Mouse (Mus musculus): ENCODE measurements at regions not wholly inside any gene's neighbourhood (a gene's known extent, or its start where the extent isn't known, plus 50 kb on each side); places are given as distances from the start of the nearest gene placed in this dataset.
A peak's percentile ranks its signal among the peaks of the same experiment; 100 is the strongest.

DNA sequence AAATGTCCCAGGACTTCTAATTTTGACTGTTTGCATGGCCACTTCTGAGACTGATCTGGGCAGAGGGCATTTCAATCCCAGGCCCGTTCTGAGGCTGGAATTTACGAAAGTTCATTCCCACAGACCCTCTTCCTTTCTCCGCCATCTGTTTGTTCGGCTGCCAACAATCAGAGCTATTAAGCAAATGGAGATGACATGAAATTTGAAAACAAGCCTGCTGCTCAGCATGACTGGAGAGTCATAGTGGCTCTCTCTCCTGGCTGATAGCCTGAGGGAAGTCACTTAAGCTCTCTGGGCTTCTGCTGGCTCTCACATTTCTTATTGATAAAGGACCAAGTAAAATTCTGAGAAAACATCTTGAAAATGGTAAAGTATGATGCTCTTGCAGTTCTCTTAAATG, 85.9 kb downstream of the Otud1 start:
- Histone ChIP-seq H3K36me3 (ENCODE audit: insufficient read depth, low read length) (no peaks in the 10 kb centered on the region), H3K27me3 (ENCODE audit: insufficient read depth, low read length) (no peaks in the 10 kb centered on the region), H3K4me1 (replicated peaks; ENCODE audit: low read depth, low read length) (no peaks in the 10 kb centered on the region), H3K4me3 (replicated peaks; ENCODE audit: low read length) (no peak overlapping the region), H3K9me3 (ENCODE audit: low read length) (peaks cover 7% of the 10 kb centered on the region; the same call in 1 of the 2 replicates)
- TF ChIP-seq CTCF (conservative IDR thresholded peaks at IDR 0.05; ENCODE audit: low read length) (no peak), POU5F1 (IDR thresholded peaks at IDR 0.05; ENCODE audit: borderline replicate concordance, low read length) (no peak)

DNA sequence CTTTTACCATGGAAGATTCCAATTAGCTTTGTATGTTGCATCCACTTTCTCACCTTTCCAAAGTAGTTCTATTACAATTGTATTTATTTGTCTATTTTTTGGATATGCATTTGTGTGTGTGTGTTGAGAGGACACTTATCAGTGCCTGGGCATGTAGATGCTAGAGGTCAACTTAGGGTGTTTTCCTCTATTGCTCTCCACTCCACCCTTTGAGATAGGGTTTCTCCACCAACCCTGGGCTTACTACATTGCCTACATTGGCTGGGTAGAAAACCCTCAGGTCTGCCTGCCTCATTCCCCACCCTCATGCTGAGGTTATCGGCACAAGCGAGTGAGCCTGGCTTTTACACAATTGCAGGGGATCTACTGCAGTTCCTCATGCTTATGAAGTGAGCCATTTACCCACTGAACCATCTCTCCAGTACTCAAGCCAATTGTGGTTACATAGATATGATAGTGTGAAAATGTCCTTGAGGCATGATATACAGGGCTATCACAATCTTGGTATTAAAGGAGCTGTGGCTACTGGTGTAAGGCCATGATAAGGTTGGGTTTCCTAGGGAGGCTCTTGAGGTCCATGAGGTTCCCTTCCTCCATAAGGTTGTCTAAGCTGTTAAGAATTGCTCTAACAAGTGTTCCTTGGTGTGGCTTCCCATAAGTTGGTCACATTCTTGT, 87.6 kb downstream of the Otud1 start:
- TF ChIP-seq CTCF (conservative IDR thresholded peaks at IDR 0.05; ENCODE audit: low read length) (no peak), NANOG (IDR thresholded peaks at IDR 0.05; ENCODE audit: borderline replicate concordance, low read length) (no peak), POU5F1 (IDR thresholded peaks at IDR 0.05; ENCODE audit: borderline replicate concordance, low read length) (no peak)
- Histone ChIP-seq H3K9me3 (ENCODE audit: low read length) (peaks cover 7% of the 10 kb centered on the region; the same call in 1 of the 2 replicates), H3K36me3 (ENCODE audit: insufficient read depth, low read length) (no peaks in the 10 kb centered on the region), H3K4me3 (replicated peaks; ENCODE audit: low read length) (no peak overlapping the region), H3K27me3 (ENCODE audit: insufficient read depth, low read length) (no peaks in the 10 kb centered on the region), H3K4me1 (replicated peaks; ENCODE audit: low read depth, low read length) (no peaks in the 10 kb centered on the region)

DNA sequence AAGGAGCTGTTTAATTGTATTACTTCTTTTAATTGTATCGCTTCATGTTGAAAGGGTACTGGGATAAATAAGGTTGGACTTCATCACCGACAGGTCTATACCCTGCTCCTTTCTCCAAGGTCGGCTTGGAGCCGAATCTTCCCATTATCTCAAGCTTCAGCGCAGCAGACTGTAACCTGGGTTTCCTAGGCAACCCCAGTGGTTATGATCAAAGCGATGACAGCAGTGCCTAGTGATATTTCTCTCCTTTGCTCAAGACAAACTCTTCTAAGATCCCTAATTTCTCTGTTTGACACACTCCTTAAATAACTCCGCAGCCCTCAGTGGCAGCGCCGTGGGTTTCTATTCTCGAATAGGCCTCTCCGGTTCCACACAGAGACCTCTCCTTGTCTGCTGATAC, 95.2 kb downstream of the Otud1 start:
- Histone ChIP-seq H3K4me3 (replicated peaks; ENCODE audit: low read length) (no peak overlapping the region), H3K27me3 (ENCODE audit: insufficient read depth, low read length) (no peaks in the 10 kb centered on the region), H3K9me3 (ENCODE audit: low read length) (peaks cover 10% of the 10 kb centered on the region), H3K36me3 (ENCODE audit: insufficient read depth, low read length) (no peaks in the 10 kb centered on the region), H3K4me1 (replicated peaks; ENCODE audit: low read depth, low read length) (no peaks in the 10 kb centered on the region)
- TF ChIP-seq CTCF (conservative IDR thresholded peaks at IDR 0.05; ENCODE audit: low read length) (no peak), NANOG (IDR thresholded peaks at IDR 0.05; ENCODE audit: borderline replicate concordance, low read length) (no peak), POU5F1 (IDR thresholded peaks at IDR 0.05; ENCODE audit: borderline replicate concordance, low read length) (no peak)

DNA sequence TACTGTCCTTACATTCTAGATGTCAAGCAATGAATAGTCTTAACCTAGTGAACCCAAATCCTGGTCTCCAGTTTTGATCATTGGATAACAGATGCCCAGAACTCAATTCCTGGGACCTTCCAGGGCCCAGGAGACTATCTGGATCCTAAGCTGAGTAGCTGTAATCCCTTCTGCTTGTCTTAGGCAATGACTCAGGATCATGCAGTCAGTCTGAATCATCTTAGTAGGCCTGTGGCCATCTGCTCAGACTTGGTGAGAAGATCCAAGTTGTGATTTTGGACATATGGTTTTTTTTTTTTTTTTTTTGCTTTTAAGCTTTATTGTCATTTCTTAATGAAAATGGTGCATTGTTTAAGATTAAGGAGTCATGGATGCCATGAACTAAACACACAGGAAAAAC, 95.9 kb downstream of the Otud1 start:
- Histone ChIP-seq H3K4me3 (replicated peaks; ENCODE audit: low read length) (no peak overlapping the region), H3K4me1 (replicated peaks; ENCODE audit: low read depth, low read length) (no peaks in the 10 kb centered on the region), H3K36me3 (ENCODE audit: insufficient read depth, low read length) (no peaks in the 10 kb centered on the region), H3K9me3 (ENCODE audit: low read length) (peaks cover 11% of the 10 kb centered on the region), H3K27me3 (ENCODE audit: insufficient read depth, low read length) (no peaks in the 10 kb centered on the region)
- TF ChIP-seq POU5F1 (IDR thresholded peaks at IDR 0.05; ENCODE audit: borderline replicate concordance, low read length) (no peak), CTCF (conservative IDR thresholded peaks at IDR 0.05; ENCODE audit: low read length) (no peak), NANOG (IDR thresholded peaks at IDR 0.05; ENCODE audit: borderline replicate concordance, low read length) (no peak)

DNA sequence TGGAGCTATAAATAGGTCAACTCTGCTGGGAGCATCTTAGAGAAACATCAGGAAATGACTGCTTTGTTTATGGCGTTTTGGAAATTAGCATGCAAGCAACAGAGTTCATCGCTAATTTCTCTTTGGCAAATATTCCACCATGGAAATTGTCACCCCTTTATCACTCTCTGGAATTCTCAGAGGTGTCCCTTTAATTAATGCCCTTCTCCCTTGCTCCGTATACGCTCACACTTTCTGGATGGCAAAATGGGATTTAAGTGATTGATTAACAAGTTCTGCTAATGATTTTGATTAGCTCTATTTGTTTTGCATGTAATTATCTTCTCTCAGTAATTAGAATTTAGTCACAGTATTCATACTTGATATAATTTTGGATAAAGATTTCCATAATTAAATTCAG, 100.4 kb downstream of the Otud1 start:
- peaks cover 15% of the 10 kb centered on the region for H3K9me3 ChIP-seq (ENCODE audit: low read length)
- no peaks in the 10 kb centered on the region for H3K4me1 ChIP-seq (replicated peaks; ENCODE audit: low read depth, low read length)
- H3K4me3 ChIP-seq (replicated peaks; ENCODE audit: low read length): no peak overlapping the region
- no peaks in the 10 kb centered on the region for H3K36me3 ChIP-seq (ENCODE audit: insufficient read depth, low read length)
- no peak for TF ChIP-seq POU5F1 (IDR thresholded peaks at IDR 0.05; ENCODE audit: borderline replicate concordance, low read length)
- no peak for TF ChIP-seq NANOG (IDR thresholded peaks at IDR 0.05; ENCODE audit: borderline replicate concordance, low read length)
- no peak for TF ChIP-seq CTCF (conservative IDR thresholded peaks at IDR 0.05; ENCODE audit: low read length)
- no peaks in the 10 kb centered on the region for H3K27me3 ChIP-seq (ENCODE audit: insufficient read depth, low read length)

DNA sequence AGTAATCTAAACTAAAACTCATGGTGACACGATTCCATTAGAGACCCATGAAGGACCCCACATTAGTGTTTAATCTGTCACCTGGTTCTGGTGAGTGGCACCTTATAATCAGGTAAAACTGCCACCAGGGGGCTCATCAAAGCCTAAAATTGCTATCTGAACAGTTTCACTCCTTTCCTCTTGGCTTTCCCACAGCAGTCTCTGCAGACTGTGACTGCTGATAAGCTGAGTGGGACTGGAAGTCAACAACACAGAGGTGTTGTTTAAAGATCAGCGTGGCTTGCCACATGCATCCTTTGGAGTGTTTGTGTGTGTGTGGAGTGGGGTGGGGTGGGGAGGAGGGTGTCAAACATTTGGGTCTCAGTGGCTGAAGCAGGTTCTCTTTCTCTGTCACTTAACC, 101.6 kb downstream of the Otud1 start:
- no peak overlapping the region for H3K4me3 ChIP-seq (replicated peaks; ENCODE audit: low read length)
- H3K27me3 ChIP-seq (ENCODE audit: insufficient read depth, low read length): no peaks in the 10 kb centered on the region
- no peaks in the 10 kb centered on the region for H3K36me3 ChIP-seq (ENCODE audit: insufficient read depth, low read length)
- H3K9me3 ChIP-seq (ENCODE audit: low read length): peaks cover 25% of the 10 kb centered on the region
- peak; percentile 16; the same call in 1 of the 2 replicates for TF ChIP-seq CTCF (conservative IDR thresholded peaks at IDR 0.05; ENCODE audit: low read length)
- TF ChIP-seq POU5F1 (IDR thresholded peaks at IDR 0.05; ENCODE audit: borderline replicate concordance, low read length): no peak
- no peak for TF ChIP-seq NANOG (IDR thresholded peaks at IDR 0.05; ENCODE audit: borderline replicate concordance, low read length)
- H3K4me1 ChIP-seq (replicated peaks; ENCODE audit: low read depth, low read length): no peaks in the 10 kb centered on the region

DNA sequence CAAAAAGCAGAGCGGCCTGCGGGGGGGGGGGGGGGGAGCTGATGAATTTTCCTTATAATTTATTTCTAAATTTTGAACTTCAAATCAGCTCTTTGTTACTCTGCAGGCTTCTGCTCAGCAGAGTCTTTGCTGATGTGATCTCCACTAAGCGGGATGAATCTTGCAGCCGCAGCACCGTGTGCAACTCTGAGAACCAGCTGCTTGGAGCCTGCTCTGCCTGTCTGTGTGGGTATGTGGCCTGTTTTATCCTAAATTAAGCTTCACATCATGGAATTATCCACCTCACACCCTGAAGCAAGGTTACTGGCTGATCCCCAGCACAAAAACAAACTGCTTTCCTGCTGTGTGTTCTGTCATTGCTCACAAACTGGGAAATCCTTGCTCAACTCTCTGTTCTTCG, 102.0 kb downstream of the Otud1 start:
- Histone ChIP-seq H3K36me3 (ENCODE audit: insufficient read depth, low read length) (no peaks in the 10 kb centered on the region), H3K4me1 (replicated peaks; ENCODE audit: low read depth, low read length) (no peaks in the 10 kb centered on the region), H3K27me3 (ENCODE audit: insufficient read depth, low read length) (no peaks in the 10 kb centered on the region), H3K4me3 (replicated peaks; ENCODE audit: low read length) (no peak overlapping the region), H3K9me3 (ENCODE audit: low read length) (peaks cover 29% of the 10 kb centered on the region)
- TF ChIP-seq NANOG (IDR thresholded peaks at IDR 0.05; ENCODE audit: borderline replicate concordance, low read length): no peak
- no peak for TF ChIP-seq CTCF (conservative IDR thresholded peaks at IDR 0.05; ENCODE audit: low read length)
- no peak for TF ChIP-seq POU5F1 (IDR thresholded peaks at IDR 0.05; ENCODE audit: borderline replicate concordance, low read length)

DNA sequence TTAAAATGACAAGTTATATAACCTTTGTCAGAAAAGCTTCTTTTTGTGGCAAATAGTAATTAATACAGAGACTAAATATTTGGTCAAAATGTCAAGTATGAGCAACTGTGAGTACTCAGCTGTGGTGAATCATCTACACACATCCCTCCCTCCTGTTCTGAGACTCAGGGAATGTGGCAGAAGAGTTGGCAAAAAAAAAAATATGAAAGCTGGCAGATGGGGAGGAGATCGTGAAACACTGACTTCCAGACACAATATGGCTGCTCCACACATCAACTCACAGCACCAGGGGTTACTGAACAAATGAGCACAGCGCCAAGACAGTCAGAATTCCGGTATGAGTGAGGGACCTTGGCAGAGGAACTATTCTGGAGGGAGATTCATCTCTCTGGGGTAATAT, 105.4 kb downstream of the Otud1 start:
- no peak for TF ChIP-seq POU5F1 (IDR thresholded peaks at IDR 0.05; ENCODE audit: borderline replicate concordance, low read length)
- TF ChIP-seq NANOG (IDR thresholded peaks at IDR 0.05; ENCODE audit: borderline replicate concordance, low read length): no peak
- no peak for TF ChIP-seq CTCF (conservative IDR thresholded peaks at IDR 0.05; ENCODE audit: low read length)
- Histone ChIP-seq H3K27me3 (ENCODE audit: insufficient read depth, low read length) (no peaks in the 10 kb centered on the region), H3K4me1 (replicated peaks; ENCODE audit: low read depth, low read length) (no peaks in the 10 kb centered on the region), H3K4me3 (replicated peaks; ENCODE audit: low read length) (no peak overlapping the region), H3K36me3 (ENCODE audit: insufficient read depth, low read length) (no peaks in the 10 kb centered on the region), H3K9me3 (ENCODE audit: low read length) (peaks cover 29% of the 10 kb centered on the region)

DNA sequence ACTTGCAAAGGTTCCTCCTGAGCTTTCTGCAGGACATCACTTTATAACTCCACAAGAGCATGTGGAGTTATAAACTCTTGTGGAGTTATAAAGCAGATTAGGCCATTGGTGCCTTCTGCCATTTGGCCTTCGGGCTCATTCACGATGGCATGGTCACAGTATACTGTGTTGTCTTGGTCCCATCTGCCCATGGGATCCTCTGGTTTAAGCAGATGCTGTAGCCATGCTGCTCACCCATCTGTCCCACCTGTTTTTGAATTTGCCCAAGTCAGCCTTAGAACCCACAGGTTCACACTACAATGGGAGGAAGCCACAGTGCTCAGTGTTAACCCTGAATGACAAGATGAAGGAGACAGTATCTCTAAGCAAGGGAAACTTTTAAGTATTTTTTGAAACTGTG, 124.7 kb upstream of the Etl4 start:
- no peaks in the 10 kb centered on the region for H3K4me1 ChIP-seq (replicated peaks; ENCODE audit: low read depth, low read length)
- no peaks in the 10 kb centered on the region for H3K9me3 ChIP-seq (ENCODE audit: low read length)
- H3K36me3 ChIP-seq (ENCODE audit: insufficient read depth, low read length): no peaks in the 10 kb centered on the region
- H3K4me3 ChIP-seq (replicated peaks; ENCODE audit: low read length): no peak overlapping the region
- TF ChIP-seq POU5F1 (IDR thresholded peaks at IDR 0.05; ENCODE audit: borderline replicate concordance, low read length) (no peak), NANOG (IDR thresholded peaks at IDR 0.05; ENCODE audit: borderline replicate concordance, low read length) (no peak), CTCF (conservative IDR thresholded peaks at IDR 0.05; ENCODE audit: low read length) (no peak)
- H3K27me3 ChIP-seq (ENCODE audit: insufficient read depth, low read length): no peaks in the 10 kb centered on the region
